8 mouse cellular contexts compared by ENCODE assay signal in genomic region chr12:86946301-86946781, GRCm38 (mm10). TPM values are rescaled to one million over a fixed set of nuclear protein-coding genes. Genes with fewer than 3 reads are reported as not detected.
A peak's percentile ranks its signal among the peaks of the same experiment; 100 is the strongest.
DNase-seq lines count a peak whose midpoint lies in the region; ATAC-seq lines count a peak whose summit lies in the region.

No protein-coding gene starts in this region.

- no peaks in the 10 kb centered on the region for H3K36me3 ChIP-seq in kidney, embryonic 14.5 days (ENCODE audit: control insufficient read depth, insufficient read depth, low read length)
- no peaks in the 10 kb centered on the region for H3K36me3 ChIP-seq in forebrain, embryonic 14.5 days (ENCODE audit: control insufficient read depth, insufficient read depth, low read length)

- peak overlapping the region; percentile 69 for H3K4me3 ChIP-seq in kidney, embryonic 14.5 days (ENCODE audit: low read length)
- H3K4me3 ChIP-seq in forebrain, embryonic 14.5 days (ENCODE audit: low read depth, low read length) = peak overlapping the region; percentile 69

- peak overlapping the region; percentile 99 for H3K27ac ChIP-seq in kidney, embryonic 14.5 days (ENCODE audit: low read depth, low read length)
- H3K27ac ChIP-seq in forebrain, embryonic 14.5 days (ENCODE audit: low read depth, low read length) = peak overlapping the region; percentile 99

- H3K9ac ChIP-seq in kidney, embryonic 14.5 days (ENCODE audit: low read depth, low read length) = peak overlapping the region; percentile 90
- peak overlapping the region; percentile 94 for H3K9ac ChIP-seq in forebrain, embryonic 14.5 days (ENCODE audit: low read length)

- DNase-seq in kidney, adult 9 months = no peak
- DNase-seq in MN1 (ENCODE audit: low spot score) = peak; percentile 39
- peak; percentile 70 for DNase-seq in forebrain, embryonic 14.5 days (ENCODE audit: low spot score)
- peak; percentile 10 for DNase-seq in liver
- DNase-seq in retina, postnatal 1 day = peak; percentile 73
- DNase-seq in adrenal gland, adult 2 months = no peak
- no peak for DNase-seq in adrenal gland, postnatal 25 days

- ATAC-seq in kidney, embryonic 14.5 days (ENCODE audit: low FRiP score, low TSS enrichment) = no peak
- ATAC-seq in forebrain, embryonic 14.5 days = no peak

- WGBS in kidney, embryonic 14.5 days = 1% methylated on average over 17 of the region's 17 CpGs
- WGBS in forebrain, embryonic 14.5 days = under 1% methylated on average over 17 of the region's 17 CpGs

- peak overlapping the region; percentile 84 for H3K4me2 ChIP-seq in kidney, embryonic 14.5 days (replicated peaks; ENCODE audit: low read depth, low read length)
- peak overlapping the region; percentile 64 for H3K4me2 ChIP-seq in forebrain, embryonic 14.5 days (ENCODE audit: low read length)

- peaks cover 16% of the 10 kb centered on the region for H3K4me1 ChIP-seq in kidney, embryonic 14.5 days (ENCODE audit: control insufficient read depth, insufficient read depth, low read length)
- H3K4me1 ChIP-seq in forebrain, embryonic 14.5 days (ENCODE audit: control insufficient read depth, insufficient read depth, low read length) = peaks cover 47% of the 10 kb centered on the region

- H3K27me3 ChIP-seq in kidney, embryonic 14.5 days (ENCODE audit: control insufficient read depth, insufficient read depth, low read length) = no peaks in the 10 kb centered on the region
- no peaks in the 10 kb centered on the region for H3K27me3 ChIP-seq in forebrain, embryonic 14.5 days (replicated peaks; ENCODE audit: control insufficient read depth, insufficient read depth, low read length)

- H3K9me3 ChIP-seq in kidney, embryonic 14.5 days (ENCODE audit: control insufficient read depth, low read length) = no peaks in the 10 kb centered on the region
- no peaks in the 10 kb centered on the region for H3K9me3 ChIP-seq in forebrain, embryonic 14.5 days (replicated peaks; ENCODE audit: control insufficient read depth, low read length)

RNA-seq across cellular contexts. Expression of gene Cipc, which starts 0.5 kb away (rescaled TPM):
- polyA plus RNA-seq in kidney, embryonic 14.5 days (2014; fragmentation: Nextera tagmentation; extraction: Ambion mirVana) = 12.6 and 30.4 TPM in 2 replicates
- polyA plus RNA-seq in forebrain, embryonic 14.5 days (2014; fragmentation: Nextera tagmentation; extraction: Ambion mirVana) = 47.5 and 57.0 TPM in 2 replicates
- total RNA-seq in adrenal gland, adult 2 months (2021) = 10 to 100 TPM; 17.9 to 29.3 TPM
- polyA plus RNA-seq in adrenal gland, adult 2 months (2012; rRNA removed) = 38.5 and 39.8 TPM in 2 replicates
- total RNA-seq in adrenal gland, postnatal 25 days (2021) = 29.9 and 31.0 TPM in 2 replicates

RNA-seq across cellular contexts. Expression of gene Zdhhc22, which starts 43.9 kb away (rescaled TPM):
- polyA plus RNA-seq in kidney, embryonic 14.5 days (2014; fragmentation: Nextera tagmentation; extraction: Ambion mirVana) = not detected in 2 replicates
- polyA plus RNA-seq in forebrain, embryonic 14.5 days (2014; fragmentation: Nextera tagmentation; extraction: Ambion mirVana) = 4.3 and 5.5 TPM in 2 replicates
- total RNA-seq in adrenal gland, adult 2 months (2021) = 1 to 10 TPM; 1.2 to 1.4 TPM
- polyA plus RNA-seq in adrenal gland, adult 2 months (2012; rRNA removed) = 3.1 and 5.2 TPM in 2 replicates
- total RNA-seq in adrenal gland, postnatal 25 days (2021) = 0.86 and 1.9 TPM in 2 replicates

Comparison
In these comparisons a context has a peak if more than half of its experiments do, and no peak if none do; other contexts are left out.
1. DNase-seq: peak in MN1 (single experiment), forebrain, embryonic 14.5 days (single experiment), liver (single experiment) and retina, postnatal 1 day (single experiment); none in kidney, adult 9 months (single experiment), adrenal gland, adult 2 months (single experiment) and adrenal gland, postnatal 25 days (single experiment).